Mouse (Mus musculus): Measurements from ENCODE around the gene Klf9. TPM values are rescaled to one million over a fixed set of nuclear protein-coding genes. Genes with fewer than 3 reads are reported as not detected.

The Klf9 gene
- polyA plus RNA-seq, 1 experiment from 2014 or later, result 15.3 TPM

DNA sequence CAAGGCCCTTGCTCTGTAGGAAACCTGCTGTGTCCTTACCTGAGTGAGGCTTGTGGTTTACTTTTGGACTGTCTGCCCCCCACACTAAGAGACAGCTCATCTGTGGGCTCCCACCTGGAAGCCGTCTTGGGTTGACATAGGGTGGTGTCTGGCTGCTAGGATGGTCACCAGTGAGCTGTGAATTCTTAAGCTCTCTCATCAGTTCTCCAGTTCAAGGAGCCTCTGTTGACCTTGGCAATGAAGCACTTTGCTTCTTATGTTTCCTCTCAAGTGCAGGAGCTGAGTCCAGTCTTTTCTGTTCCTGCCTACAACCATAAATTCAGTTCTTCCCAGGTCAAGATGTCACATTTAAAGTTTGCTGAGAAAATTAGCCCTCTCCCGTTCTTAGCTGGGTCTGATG lies 34.5 kb downstream of the Klf9 start:
- 0 out of 2 replicates have a peak, but pooled peaks cover 2% of the 10 kb centered on the region for H3K4me1 ChIP-seq (replicated peaks; ENCODE audit: control insufficient read depth, insufficient read depth, low read length)
- H3K4me3 ChIP-seq (ENCODE audit: low read depth, low read length), result no peak overlapping the region
- no peak for TF ChIP-seq CTCF (IDR thresholded peaks at IDR 0.05; ENCODE audit: low read depth)
- 72% methylated on average over 2 of the region's 2 CpGs for WGBS
- no peak overlapping the region for H3K4me2 ChIP-seq (replicated peaks; ENCODE audit: low read depth)
- ATAC-seq, result no peak
- H3K27ac ChIP-seq (ENCODE audit: low read depth, low read length), result no peak overlapping the region
- no peak overlapping the region for H3K9ac ChIP-seq (ENCODE audit: low read depth, low read length)
- no peaks in the 10 kb centered on the region for H3K36me3 ChIP-seq (ENCODE audit: control insufficient read depth, insufficient read depth)
- no peaks in the 10 kb centered on the region for H3K9me3 ChIP-seq (ENCODE audit: control insufficient read depth)
- no peaks in the 10 kb centered on the region for H3K27me3 ChIP-seq (replicated peaks; ENCODE audit: control insufficient read depth, insufficient read depth, low read length)

- Histone ChIP-seq H3K9me3 (ENCODE audit: control insufficient read depth) (no peaks in the 10 kb centered on the region), H3K36me3 (ENCODE audit: control insufficient read depth, insufficient read depth) (no peaks in the 10 kb centered on the region), H3K27me3 (replicated peaks; ENCODE audit: control insufficient read depth, insufficient read depth, low read length) (no peaks in the 10 kb centered on the region), H3K27ac (ENCODE audit: low read depth, low read length) (no peak overlapping the region), H3K9ac (ENCODE audit: low read depth, low read length) (no peak overlapping the region), H3K4me1 (replicated peaks; ENCODE audit: control insufficient read depth, insufficient read depth, low read length) (0 out of 2 replicates have a peak, but pooled peaks cover 2% of the 10 kb centered on the region), H3K4me3 (ENCODE audit: low read depth, low read length) (no peak overlapping the region), H3K4me2 (replicated peaks; ENCODE audit: low read depth) (no peak overlapping the region)
- ATAC-seq, result no peak
- WGBS, result 87% methylated on average over 3 of the region's 3 CpGs
- no peak for TF ChIP-seq CTCF (IDR thresholded peaks at IDR 0.05; ENCODE audit: low read depth)
These were observed 37.5 kb downstream of the Klf9 start for GRCm38 (mm10) chr19:23178533-23178932.

GRCm38 (mm10) chr19:23183493-23183892 lies 42.5 kb downstream of the Klf9 start:
- TF ChIP-seq CTCF (IDR thresholded peaks at IDR 0.05; ENCODE audit: low read depth), result no peak
- Histone ChIP-seq H3K4me2 (replicated peaks; ENCODE audit: low read depth) (no peak overlapping the region), H3K36me3 (ENCODE audit: control insufficient read depth, insufficient read depth) (no peaks in the 10 kb centered on the region), H3K4me3 (ENCODE audit: low read depth, low read length) (no peak overlapping the region), H3K27me3 (replicated peaks; ENCODE audit: control insufficient read depth, insufficient read depth, low read length) (no peaks in the 10 kb centered on the region), H3K9me3 (ENCODE audit: control insufficient read depth) (no peaks in the 10 kb centered on the region), H3K27ac (ENCODE audit: low read depth, low read length) (no peak overlapping the region), H3K4me1 (replicated peaks; ENCODE audit: control insufficient read depth, insufficient read depth, low read length) (no peaks in the 10 kb centered on the region), H3K9ac (ENCODE audit: low read depth, low read length) (no peak overlapping the region)
- WGBS, result 97% methylated on average over 4 of the region's 4 CpGs
- ATAC-seq, result no peak

- TF ChIP-seq CTCF (IDR thresholded peaks at IDR 0.05; ENCODE audit: low read depth), result no peak
- H3K27ac ChIP-seq (ENCODE audit: low read depth, low read length), result no peak overlapping the region
- no peak overlapping the region for H3K9ac ChIP-seq (ENCODE audit: low read depth, low read length)
- H3K4me1 ChIP-seq (replicated peaks; ENCODE audit: control insufficient read depth, insufficient read depth, low read length), result no peaks in the 10 kb centered on the region
- 75% methylated on average over 4 of the region's 4 CpGs for WGBS
- H3K4me2 ChIP-seq (replicated peaks; ENCODE audit: low read depth), result no peak overlapping the region
- H3K9me3 ChIP-seq (ENCODE audit: control insufficient read depth), result no peaks in the 10 kb centered on the region
- no peaks in the 10 kb centered on the region for H3K27me3 ChIP-seq (replicated peaks; ENCODE audit: control insufficient read depth, insufficient read depth, low read length)
- ATAC-seq, result no peak
- H3K36me3 ChIP-seq (ENCODE audit: control insufficient read depth, insufficient read depth), result no peaks in the 10 kb centered on the region
- no peak overlapping the region for H3K4me3 ChIP-seq (ENCODE audit: low read depth, low read length)
These were observed 43.0 kb downstream of the Klf9 start for GRCm38 (mm10) chr19:23184068-23184467.

DNA sequence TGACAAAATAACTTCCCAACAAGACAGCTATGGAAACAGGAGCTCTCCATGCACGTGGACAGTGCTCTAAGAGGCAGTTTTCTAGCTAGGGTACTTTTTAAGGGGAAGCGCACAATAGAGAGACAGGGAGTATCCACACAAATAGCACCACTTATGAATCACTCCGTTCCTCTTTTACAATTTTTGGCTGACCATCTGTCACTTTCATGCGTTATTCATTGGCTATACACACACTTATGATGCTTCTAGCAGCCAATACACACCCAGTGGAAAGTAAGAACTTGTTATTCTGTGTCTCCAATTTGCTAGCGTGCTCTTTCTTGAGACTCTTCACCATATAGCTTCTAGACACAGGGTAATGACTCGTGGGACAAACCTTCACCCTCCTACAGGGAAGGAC lies 46.7 kb downstream of the Klf9 start:
- no peak overlapping the region for H3K9ac ChIP-seq (ENCODE audit: low read depth, low read length)
- TF ChIP-seq CTCF (IDR thresholded peaks at IDR 0.05; ENCODE audit: low read depth), result no peak
- 88% methylated on average over 6 of the region's 6 CpGs for WGBS
- H3K4me2 ChIP-seq (replicated peaks; ENCODE audit: low read depth), result no peak overlapping the region
- no peak for ATAC-seq
- no peak overlapping the region for H3K4me3 ChIP-seq (ENCODE audit: low read depth, low read length)
- H3K4me1 ChIP-seq (replicated peaks; ENCODE audit: control insufficient read depth, insufficient read depth, low read length), result no peaks in the 10 kb centered on the region
- no peaks in the 10 kb centered on the region for H3K9me3 ChIP-seq (ENCODE audit: control insufficient read depth)
- no peaks in the 10 kb centered on the region for H3K27me3 ChIP-seq (replicated peaks; ENCODE audit: control insufficient read depth, insufficient read depth, low read length)
- H3K27ac ChIP-seq (ENCODE audit: low read depth, low read length), result no peak overlapping the region
- no peaks in the 10 kb centered on the region for H3K36me3 ChIP-seq (ENCODE audit: control insufficient read depth, insufficient read depth)

- Histone ChIP-seq H3K4me2 (replicated peaks; ENCODE audit: low read depth) (no peak overlapping the region), H3K27ac (ENCODE audit: low read depth, low read length) (no peak overlapping the region), H3K4me1 (replicated peaks; ENCODE audit: control insufficient read depth, insufficient read depth, low read length) (no peaks in the 10 kb centered on the region), H3K27me3 (replicated peaks; ENCODE audit: control insufficient read depth, insufficient read depth, low read length) (no peaks in the 10 kb centered on the region), H3K36me3 (ENCODE audit: control insufficient read depth, insufficient read depth) (no peaks in the 10 kb centered on the region), H3K9me3 (ENCODE audit: control insufficient read depth) (no peaks in the 10 kb centered on the region), H3K9ac (ENCODE audit: low read depth, low read length) (no peak overlapping the region), H3K4me3 (ENCODE audit: low read depth, low read length) (no peak overlapping the region)
- no peak for ATAC-seq
- 83% methylated on average over 7 of the region's 7 CpGs for WGBS
- TF ChIP-seq CTCF (IDR thresholded peaks at IDR 0.05; ENCODE audit: low read depth), result no peak
These were observed 48.0 kb downstream of the Klf9 start for GRCm38 (mm10) chr19:23188986-23189385.

GRCm38 (mm10) chr19:23189744-23190143 lies 48.7 kb downstream of the Klf9 start:
- Histone ChIP-seq H3K4me1 (replicated peaks; ENCODE audit: control insufficient read depth, insufficient read depth, low read length) (no peaks in the 10 kb centered on the region), H3K4me3 (ENCODE audit: low read depth, low read length) (no peak overlapping the region), H3K36me3 (ENCODE audit: control insufficient read depth, insufficient read depth) (no peaks in the 10 kb centered on the region), H3K4me2 (replicated peaks; ENCODE audit: low read depth) (no peak overlapping the region), H3K9ac (ENCODE audit: low read depth, low read length) (no peak overlapping the region), H3K27ac (ENCODE audit: low read depth, low read length) (no peak overlapping the region), H3K27me3 (replicated peaks; ENCODE audit: control insufficient read depth, insufficient read depth, low read length) (no peaks in the 10 kb centered on the region), H3K9me3 (ENCODE audit: control insufficient read depth) (no peaks in the 10 kb centered on the region)
- WGBS, result 73% methylated on average over 1 of the region's 1 CpGs
- no peak for TF ChIP-seq CTCF (IDR thresholded peaks at IDR 0.05; ENCODE audit: low read depth)
- no peak for ATAC-seq

All from intestine, postnatal 0 days (tissue).